Mouse (Mus musculus) megakaryocyte-erythroid progenitor cell, adult 5 weeks (primary cell): ENCODE data around the gene Gm8897. TPM values are rescaled to one million over a fixed set of nuclear protein-coding genes. Genes with fewer than 3 reads are reported as not detected.

Source experiments
- polyA plus RNA-seq: library from polyadenylated mRNA; stranded (reverse); fragments of >175 nt; gene quantifications from 2 replicates; pipeline ENCODE4 v1.2.3, GENCODE M21; 2012

Gene Gm8897
- not detected in 2 replicates for polyA plus RNA-seq

GRCm38 (mm10) chr5:11416118-11416517, at the start of gene Gm8897:
TSS of gene Gm8897 (plus strand) at chr5:11416418.

Other genes with a start within 250 kb of the Gm8897 start
- not detected in 2 replicates for gene Gm5861, start 233.3 kb upstream of the Gm8897 start, polyA plus RNA-seq
- not detected in 2 replicates for gene Gm8890, start 160.4 kb upstream of the Gm8897 start, polyA plus RNA-seq
- not detected in 2 replicates for gene Speer1, start 74.9 kb upstream of the Gm8897 start, polyA plus RNA-seq
- 0.28 TPM in 1 of 2 replicates, not detected in the other for gene Gm8906, start 86.3 kb downstream of the Gm8897 start, polyA plus RNA-seq
- gene Gm6460, start 178.5 kb downstream of the Gm8897 start, polyA plus RNA-seq = not detected in 2 replicates